Mouse (Mus musculus): Measurements from ENCODE around the gene Tekt3. TPM values are rescaled to one million over a fixed set of nuclear protein-coding genes. Genes with fewer than 3 reads are reported as not detected.

The Tekt3 gene
- total and polyA plus RNA-seq, 3 experiments = not detected

DNA sequence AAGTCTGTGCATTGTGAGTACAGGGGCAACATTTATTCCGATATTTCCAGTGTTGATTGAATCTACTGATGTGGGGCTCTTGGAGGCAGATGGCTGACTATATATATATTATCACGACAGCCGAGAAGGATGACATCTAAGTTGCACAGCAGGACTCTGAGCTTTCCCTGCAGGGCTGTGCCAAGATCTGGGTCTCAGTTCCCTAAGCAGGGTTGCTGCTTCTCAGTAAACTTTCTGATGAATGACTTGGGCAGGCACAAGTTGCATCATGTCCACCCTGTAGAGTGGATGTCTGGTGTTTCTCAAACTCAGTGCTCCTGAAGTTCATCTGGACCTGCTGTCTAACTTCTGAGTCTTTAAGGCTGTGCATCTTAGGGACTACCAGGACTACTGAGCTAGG lies 15.7 kb upstream of the Tekt3 start:
- DNase-seq (ENCODE audit: low read depth, low spot score) = no peak
- no peaks in the 10 kb centered on the region for H3K9me3 ChIP-seq (replicated peaks; ENCODE audit: insufficient read depth, low read length)
- no peaks in the 10 kb centered on the region for H3K36me3 ChIP-seq (ENCODE audit: control insufficient read depth in 1 of 2, insufficient read depth in 2 of 2, low read length in 2 of 2)
- H3K27ac ChIP-seq (ENCODE audit: control insufficient read depth, low read depth, low read length) = no peak overlapping the region
- H3K79me2 ChIP-seq (ENCODE audit: control insufficient read depth, insufficient read depth, low read length, poor library complexity) = no peaks in the 10 kb centered on the region
- TF ChIP-seq BHLHE40 (IDR thresholded peaks at IDR 0.05; ENCODE audit: borderline replicate concordance, low read depth, low read length) = no peak
- no peak for TF ChIP-seq MYC (IDR thresholded peaks at IDR 0.05; ENCODE audit: low read depth, low read length)
- no peak for TF ChIP-seq NELFE (IDR thresholded peaks at IDR 0.05; ENCODE audit: low read depth, low read length)
- no peak for TF ChIP-seq ELF1 (IDR thresholded peaks at IDR 0.05; ENCODE audit: low read depth, low read length)
- TF ChIP-seq USF2 (IDR thresholded peaks at IDR 0.05; ENCODE audit: borderline replicate concordance in 1 of 2, insufficient read depth in 1 of 2, low read depth in 1 of 2, low read length in 2 of 2) = no peak
- no peak for TF ChIP-seq CTCF (IDR thresholded peaks at IDR 0.05 in 2 of 3, conservative IDR thresholded peaks at IDR 0.05 in 1 of 3; ENCODE audit: control insufficient read depth in 1 of 3, insufficient read depth in 1 of 3, low read depth in 2 of 3, low read length in 3 of 3, poor library complexity in 1 of 3, severe bottlenecking in 1 of 3)
- TF ChIP-seq GABPA (IDR thresholded peaks at IDR 0.05; ENCODE audit: low read depth, low read length) = no peak
- no peak for TF ChIP-seq MAFK (IDR thresholded peaks at IDR 0.05; ENCODE audit: borderline replicate concordance, low read depth, low read length)
- H3K27me3 ChIP-seq (ENCODE audit: control insufficient read depth in 1 of 2, insufficient read depth in 2 of 2, low read length in 2 of 2) = no peaks in the 10 kb centered on the region; a peak in 1 of 4 replicates
- H3K4me1 ChIP-seq (ENCODE audit: control insufficient read depth in 1 of 2, insufficient read depth in 2 of 2, low read length in 2 of 2) = no peaks in the 10 kb centered on the region
- no peak overlapping the region for H3K4me3 ChIP-seq (ENCODE audit: control insufficient read depth in 1 of 2, insufficient read depth in 1 of 2, low read depth in 2 of 2, low read length in 2 of 2)
- no peak overlapping the region for H3K9ac ChIP-seq (ENCODE audit: control insufficient read depth, low read depth, low read length, poor library complexity, severe bottlenecking)

DNA sequence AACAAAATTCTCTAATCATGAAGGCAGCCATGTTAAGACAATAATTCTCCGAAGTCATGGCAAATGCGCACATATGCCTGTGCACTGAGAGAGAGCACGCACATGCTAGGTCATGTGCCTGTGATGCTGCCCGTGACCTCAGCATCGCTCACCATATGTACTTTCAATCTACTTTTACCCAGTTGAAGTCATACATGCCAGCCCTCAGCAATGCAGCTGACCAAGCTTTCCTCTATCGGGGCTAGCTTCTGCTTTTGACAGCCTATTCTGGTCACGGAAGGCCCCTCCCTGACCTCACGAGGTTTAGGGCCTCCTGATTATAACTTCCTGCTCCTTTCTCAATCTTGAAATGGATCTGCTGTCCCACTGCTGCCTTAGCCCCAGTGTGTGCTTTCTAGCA lies 15.1 kb upstream of the Tekt3 start:
- TF ChIP-seq MEF2A (IDR thresholded peaks at IDR 0.05; ENCODE audit: extremely low read depth, insufficient replicate concordance, low read depth, low read length, poor library complexity, severe bottlenecking) (no peak), RAD21 (IDR thresholded peaks at IDR 0.05; ENCODE audit: low read depth, low read length) (no peak), HCFC1 (IDR thresholded peaks at IDR 0.05; ENCODE audit: low read depth, low read length) (no peak), MAFK (IDR thresholded peaks at IDR 0.05; ENCODE audit: borderline replicate concordance, low read depth, low read length) (no peak), ZNF384 (IDR thresholded peaks at IDR 0.05; ENCODE audit: low read depth, low read length) (no peak), CHD1 (IDR thresholded peaks at IDR 0.05; ENCODE audit: low read depth, low read length) (no peak), SIN3A (IDR thresholded peaks at IDR 0.05; ENCODE audit: low read length) (no peak), CTCF (IDR thresholded peaks at IDR 0.05 in 2 of 3, conservative IDR thresholded peaks at IDR 0.05 in 1 of 3; ENCODE audit: control insufficient read depth in 1 of 3, insufficient read depth in 1 of 3, low read depth in 2 of 3, low read length in 3 of 3, poor library complexity in 1 of 3, severe bottlenecking in 1 of 3) (no peak), USF2 (IDR thresholded peaks at IDR 0.05; ENCODE audit: borderline replicate concordance in 1 of 2, insufficient read depth in 1 of 2, low read depth in 1 of 2, low read length in 2 of 2) (no peak)
- Histone ChIP-seq H3K4me3 (ENCODE audit: control insufficient read depth in 1 of 2, insufficient read depth in 1 of 2, low read depth in 2 of 2, low read length in 2 of 2) (no peak overlapping the region), H3K27me3 (ENCODE audit: control insufficient read depth in 1 of 2, insufficient read depth in 2 of 2, low read length in 2 of 2) (no peaks in the 10 kb centered on the region; a peak in 1 of 4 replicates), H3K4me1 (ENCODE audit: control insufficient read depth in 1 of 2, insufficient read depth in 2 of 2, low read length in 2 of 2) (no peaks in the 10 kb centered on the region), H3K9me3 (replicated peaks; ENCODE audit: insufficient read depth, low read length) (no peaks in the 10 kb centered on the region), H3K9ac (ENCODE audit: control insufficient read depth, low read depth, low read length, poor library complexity, severe bottlenecking) (no peak overlapping the region), H3K27ac (ENCODE audit: control insufficient read depth, low read depth, low read length) (no peak overlapping the region), H3K79me2 (ENCODE audit: control insufficient read depth, insufficient read depth, low read length, poor library complexity) (no peaks in the 10 kb centered on the region), H3K36me3 (ENCODE audit: control insufficient read depth in 1 of 2, insufficient read depth in 2 of 2, low read length in 2 of 2) (no peaks in the 10 kb centered on the region)
- DNase-seq (ENCODE audit: low read depth, low spot score) = no peak

Data from MEL (cell line).